Mouse (Mus musculus): ENCODE data around the gene Vil1. TPM values are rescaled to one million over a fixed set of nuclear protein-coding genes. Genes with fewer than 3 reads are reported as not detected.

The Vil1 gene
- polyA plus RNA-seq, 1 experiment = not detected

- Histone ChIP-seq H3K4me1 (ENCODE audit: control insufficient read depth, insufficient read depth, low read length) (peaks cover 2% of the 10 kb centered on the region; the same call in 1 of the 2 replicates), H3K27ac (ENCODE audit: control insufficient read depth, insufficient read depth, low read depth, low read length, poor library complexity) (peak overlapping the region; percentile 80), H3K4me3 (replicated peaks; ENCODE audit: control insufficient read depth, low read depth, low read length) (peak overlapping the region; percentile 73)
- WGBS = 1% methylated on average over 21 of the region's 21 CpGs
- TF ChIP-seq CTCF (IDR thresholded peaks at IDR 0.05; ENCODE audit: control insufficient read depth, insufficient read depth, low read length) = peak; percentile 88
- no peak for TF ChIP-seq POLR2A (IDR thresholded peaks at IDR 0.05; ENCODE audit: borderline replicate concordance, control insufficient read depth, low read depth, low read length)
Measured at GRCm38 (mm10) chr1:74390287-74390906, 18.8 kb upstream of the Vil1 start.

- Histone ChIP-seq H3K4me3 (replicated peaks; ENCODE audit: control insufficient read depth, low read depth, low read length) (peak within 1 kb of the TSS; percentile 98), H3K27ac (ENCODE audit: control insufficient read depth, insufficient read depth, low read depth, low read length, poor library complexity) (peak within 1 kb of the TSS; percentile 99), H3K4me1 (ENCODE audit: control insufficient read depth, insufficient read depth, low read length) (peaks cover 2% of the 10 kb centered on the region; the same call in 1 of the 2 replicates)
- WGBS = 2% methylated on average over 51 of the region's 51 CpGs
- TF ChIP-seq POLR2A (IDR thresholded peaks at IDR 0.05; ENCODE audit: borderline replicate concordance, control insufficient read depth, low read depth, low read length) (peak; percentile 40; the same call in 1 of the 2 replicates), CTCF (IDR thresholded peaks at IDR 0.05; ENCODE audit: control insufficient read depth, insufficient read depth, low read length) (peak; percentile 32; the same call in 1 of the 2 replicates)
Measured at GRCm38 (mm10) chr1:74390924-74391748, 18.0 kb upstream of the Vil1 start, which contains the start of gene Ctdsp1. Gene Ctdsp1, plus strand, starts transcription at chr1:74391509.

GRCm38 (mm10) chr1:74391844-74392441 is 17.2 kb upstream of the Vil1 start:
- H3K4me3 ChIP-seq (replicated peaks; ENCODE audit: control insufficient read depth, low read depth, low read length) = peak overlapping the region; percentile 98
- 1% methylated on average over 62 of the region's 63 CpGs for WGBS
- H3K4me1 ChIP-seq (ENCODE audit: control insufficient read depth, insufficient read depth, low read length) = peaks cover 2% of the 10 kb centered on the region; the same call in 1 of the 2 replicates
- peak overlapping the region; percentile 99 for H3K27ac ChIP-seq (ENCODE audit: control insufficient read depth, insufficient read depth, low read depth, low read length, poor library complexity)
- TF ChIP-seq CTCF (IDR thresholded peaks at IDR 0.05; ENCODE audit: control insufficient read depth, insufficient read depth, low read length) = no peak
- TF ChIP-seq POLR2A (IDR thresholded peaks at IDR 0.05; ENCODE audit: borderline replicate concordance, control insufficient read depth, low read depth, low read length) = peak; percentile 41; the same call in 1 of the 2 replicates

- TF ChIP-seq CTCF (IDR thresholded peaks at IDR 0.05; ENCODE audit: control insufficient read depth, insufficient read depth, low read length) (no peak), POLR2A (IDR thresholded peaks at IDR 0.05; ENCODE audit: borderline replicate concordance, control insufficient read depth, low read depth, low read length) (no peak)
- peak overlapping the region; percentile 99 for H3K27ac ChIP-seq (ENCODE audit: control insufficient read depth, insufficient read depth, low read depth, low read length, poor library complexity)
- 5% methylated on average over 16 of the region's 16 CpGs for WGBS
- peaks cover 2% of the 10 kb centered on the region; the same call in 1 of the 2 replicates for H3K4me1 ChIP-seq (ENCODE audit: control insufficient read depth, insufficient read depth, low read length)
- peak overlapping the region; percentile 98 for H3K4me3 ChIP-seq (replicated peaks; ENCODE audit: control insufficient read depth, low read depth, low read length)
Measured at GRCm38 (mm10) chr1:74392446-74392994, 16.7 kb upstream of the Vil1 start.

- Histone ChIP-seq H3K27ac (ENCODE audit: control insufficient read depth, insufficient read depth, low read depth, low read length, poor library complexity) (peak overlapping the region; percentile 99), H3K4me3 (replicated peaks; ENCODE audit: control insufficient read depth, low read depth, low read length) (peak overlapping the region; percentile 98), H3K4me1 (ENCODE audit: control insufficient read depth, insufficient read depth, low read length) (peaks cover 2% of the 10 kb centered on the region; the same call in 1 of the 2 replicates)
- WGBS = 25% methylated on average over 7 of the region's 7 CpGs
- TF ChIP-seq CTCF (IDR thresholded peaks at IDR 0.05; ENCODE audit: control insufficient read depth, insufficient read depth, low read length) (no peak), POLR2A (IDR thresholded peaks at IDR 0.05; ENCODE audit: borderline replicate concordance, control insufficient read depth, low read depth, low read length) (no peak)
Measured at GRCm38 (mm10) chr1:74393010-74393409, 16.2 kb upstream of the Vil1 start.

GRCm38 (mm10) chr1:74393697-74394096 is 15.5 kb upstream of the Vil1 start:
- no peak for TF ChIP-seq CTCF (IDR thresholded peaks at IDR 0.05; ENCODE audit: control insufficient read depth, insufficient read depth, low read length)
- TF ChIP-seq POLR2A (IDR thresholded peaks at IDR 0.05; ENCODE audit: borderline replicate concordance, control insufficient read depth, low read depth, low read length) = no peak
- Histone ChIP-seq H3K27ac (ENCODE audit: control insufficient read depth, insufficient read depth, low read depth, low read length, poor library complexity) (no peak overlapping the region), H3K4me3 (replicated peaks; ENCODE audit: control insufficient read depth, low read depth, low read length) (no peak overlapping the region), H3K4me1 (ENCODE audit: control insufficient read depth, insufficient read depth, low read length) (peaks cover 2% of the 10 kb centered on the region; the same call in 1 of the 2 replicates)
- 92% methylated on average over 9 of the region's 9 CpGs for WGBS

GRCm38 (mm10) chr1:74394311-74394710 is 14.9 kb upstream of the Vil1 start:
- 87% methylated on average over 9 of the region's 9 CpGs for WGBS
- Histone ChIP-seq H3K27ac (ENCODE audit: control insufficient read depth, insufficient read depth, low read depth, low read length, poor library complexity) (no peak overlapping the region), H3K4me3 (replicated peaks; ENCODE audit: control insufficient read depth, low read depth, low read length) (no peak overlapping the region), H3K4me1 (ENCODE audit: control insufficient read depth, insufficient read depth, low read length) (peaks cover 2% of the 10 kb centered on the region; the same call in 1 of the 2 replicates)
- no peak for TF ChIP-seq POLR2A (IDR thresholded peaks at IDR 0.05; ENCODE audit: borderline replicate concordance, control insufficient read depth, low read depth, low read length)
- TF ChIP-seq CTCF (IDR thresholded peaks at IDR 0.05; ENCODE audit: control insufficient read depth, insufficient read depth, low read length) = no peak
